Mouse (Mus musculus) heart, embryonic 15.5 days (tissue): ENCODE measurements around the gene Ucn. TPM values are rescaled to one million over a fixed set of nuclear protein-coding genes. Genes with fewer than 3 reads are reported as not detected.

Source experiments
- ATAC-seq: fragments of 200-750 bp; cut with Nextera tagmentation; replicated peaks from 2 replicates; pipeline ENCODE4 v1.8.0; 2017; ENCODE audit warnings: low read depth, moderate TSS enrichment; ENCODE audit not compliant: insufficient number of reproducible peaks, insufficient read depth, low FRiP score
- H3K27ac ChIP-seq: fragments of 300-500 bp; sonication (generic); 2 replicates; pipeline ENCODE4 v1.5.1; 2015; ENCODE audit warnings: mild to moderate bottlenecking, inconsistent platforms
- H3K27me3 ChIP-seq: fragments of 300-500 bp; sonication (generic); 2 replicates; pipeline ENCODE4 v1.6.1; 2015; ENCODE audit warnings: inconsistent platforms
- H3K36me3 ChIP-seq: fragments of 300-500 bp; sonication (generic); 2 replicates; pipeline ENCODE4 v1.6.1; 2015; ENCODE audit warnings: mild to moderate bottlenecking, inconsistent platforms
- H3K4me1 ChIP-seq: fragments of 300-500 bp; sonication (generic); replicated peaks from 2 replicates; pipeline ENCODE4 v1.6.1; 2015; ENCODE audit warnings: inconsistent platforms
- H3K4me2 ChIP-seq: fragments of 300-500 bp; sonication (generic); 2 replicates; pipeline ENCODE4 v1.6.1; 2015; ENCODE audit warnings: inconsistent platforms, mild to moderate bottlenecking, moderate library complexity
- H3K4me3 ChIP-seq: fragments of 300-500 bp; sonication (generic); 2 replicates; pipeline ENCODE4 v1.5.1; 2015; ENCODE audit warnings: mild to moderate bottlenecking, inconsistent platforms
- H3K9ac ChIP-seq: fragments of 300-500 bp; sonication (generic); 2 replicates; pipeline ENCODE4 v1.6.1; 2015; ENCODE audit warnings: mild to moderate bottlenecking, inconsistent platforms
- H3K9me3 ChIP-seq: fragments of 300-500 bp; sonication (generic); replicated peaks from 2 replicates; pipeline ENCODE4 v1.6.1; 2016; ENCODE audit warnings: inconsistent platforms
- WGBS: fragments of 180-500 bp; shearing (Covaris S2); methylation state at CpG from one replicate; pipeline ENCODE4 v1.1.7; 2015; ENCODE audit warnings: mixed read lengths; 5-methylcytosine and 5-hydroxymethylcytosine counted together
- polyA plus RNA-seq: library from polyadenylated mRNA; unstranded; fragments of >200 nt; fragmentation: Nextera tagmentation; extraction: Ambion mirVana; gene quantifications from 2 replicates; pipeline ENCODE4 v1.2.1, GENCODE M21; 2015

Ucn gene
- polyA plus RNA-seq = not detected in 2 replicates

- Histone ChIP-seq H3K27me3 (peaks cover 64% of the 10 kb centered on the region), H3K4me1 (peaks cover 25% of the 10 kb centered on the region), H3K9ac (no peak within 1 kb of the TSS), H3K36me3 (peaks cover 9% of the 10 kb centered on the region), H3K9me3 (no peaks in the 10 kb centered on the region), H3K27ac (no peak within 1 kb of the TSS), H3K4me2 (peak within 1 kb of the TSS; percentile 57), H3K4me3 (peak within 1 kb of the TSS; percentile 31)
- ATAC-seq = no peak; the same call in 1 of the 2 replicates
- 2% methylated on average over 52 of the region's 52 CpGs for WGBS
These were observed at the start of gene Ucn for GRCm38 (mm10) chr5:31138241-31138967. Ucn (minus strand) TSS chr5:31138829.

GRCm38 (mm10) chr5:31183678-31184077 is 45.0 kb upstream of the Ucn start:
- Histone ChIP-seq H3K27me3 (no peaks in the 10 kb centered on the region), H3K4me2 (no peak overlapping the region), H3K27ac (no peak overlapping the region), H3K9ac (no peak overlapping the region), H3K4me3 (no peak overlapping the region), H3K9me3 (no peaks in the 10 kb centered on the region), H3K4me1 (peaks cover 11% of the 10 kb centered on the region), H3K36me3 (peaks cover 23% of the 10 kb centered on the region)
- ATAC-seq = no peak
- 40% methylated on average over 4 of the region's 4 CpGs for WGBS

GRCm38 (mm10) chr5:31181183-31181770 is 42.6 kb upstream of the Ucn start:
- H3K9ac ChIP-seq = no peak overlapping the region
- H3K36me3 ChIP-seq = no peaks in the 10 kb centered on the region
- ATAC-seq = no peak
- no peak overlapping the region for H3K27ac ChIP-seq
- peaks cover 12% of the 10 kb centered on the region for H3K4me1 ChIP-seq
- no peaks in the 10 kb centered on the region for H3K27me3 ChIP-seq
- H3K4me3 ChIP-seq = no peak overlapping the region
- no peaks in the 10 kb centered on the region for H3K9me3 ChIP-seq
- WGBS = 88% methylated on average over 9 of the region's 9 CpGs
- H3K4me2 ChIP-seq = no peak overlapping the region

GRCm38 (mm10) chr5:31179766-31180630 is 41.4 kb upstream of the Ucn start, which contains the start of the genes Gm29609 and Gtf3c2:
Gm29609 (minus strand) TSS chr5:31179911.
Gtf3c2 (minus strand) TSS chr5:31180144.
- WGBS = under 1% methylated on average over 59 of the region's 59 CpGs
- no peaks in the 10 kb centered on the region for H3K27me3 ChIP-seq

GRCm38 (mm10) chr5:31179301-31179765 is 40.7 kb upstream of the Ucn start:
- peak; percentile 61 for ATAC-seq
- peak overlapping the region; percentile 62 for H3K9ac ChIP-seq
- peak overlapping the region; percentile 84 for H3K4me3 ChIP-seq
- no peaks in the 10 kb centered on the region for H3K9me3 ChIP-seq
- peaks cover 12% of the 10 kb centered on the region for H3K4me1 ChIP-seq
- H3K36me3 ChIP-seq = no peaks in the 10 kb centered on the region
- peak overlapping the region; percentile 97 for H3K27ac ChIP-seq
- H3K27me3 ChIP-seq = no peaks in the 10 kb centered on the region
- WGBS = under 1% methylated on average over 25 of the region's 25 CpGs
- H3K4me2 ChIP-seq = peak overlapping the region; percentile 82

More at GRCm38 (mm10) chr5:31179766-31180630, 41.4 kb upstream of the Ucn start, which contains the start of the genes Gm29609 and Gtf3c2:
- Histone ChIP-seq H3K9me3 (no peaks in the 10 kb centered on the region), H3K4me3 (peak within 1 kb of the TSS; percentile 84), H3K9ac (peak within 1 kb of the TSS; percentile 62), H3K36me3 (no peaks in the 10 kb centered on the region), H3K4me2 (peak within 1 kb of the TSS; percentile 82), H3K4me1 (peaks cover 12% of the 10 kb centered on the region), H3K27ac (peak within 1 kb of the TSS; percentile 97)
- ATAC-seq = peak; percentile 97

GRCm38 (mm10) chr5:31168630-31169029 is 30.0 kb upstream of the Ucn start:
- 79% methylated on average over 4 of the region's 4 CpGs for WGBS
- Histone ChIP-seq H3K4me1 (no peaks in the 10 kb centered on the region), H3K36me3 (peaks cover 94% of the 10 kb centered on the region), H3K9ac (no peak overlapping the region), H3K27me3 (no peaks in the 10 kb centered on the region), H3K4me2 (no peak overlapping the region), H3K9me3 (no peaks in the 10 kb centered on the region), H3K27ac (no peak overlapping the region), H3K4me3 (no peak overlapping the region)
- ATAC-seq = no peak

GRCm38 (mm10) chr5:31164878-31165277 is 26.2 kb upstream of the Ucn start:
- ATAC-seq = no peak
- 78% methylated on average over 1 of the region's 1 CpGs for WGBS
- Histone ChIP-seq H3K4me1 (no peaks in the 10 kb centered on the region), H3K27ac (no peak overlapping the region), H3K4me3 (no peak overlapping the region), H3K36me3 (peaks cover 90% of the 10 kb centered on the region), H3K9me3 (no peaks in the 10 kb centered on the region), H3K4me2 (no peak overlapping the region), H3K9ac (no peak overlapping the region), H3K27me3 (no peaks in the 10 kb centered on the region)

- H3K4me2 ChIP-seq = no peak overlapping the region
- no peaks in the 10 kb centered on the region for H3K9me3 ChIP-seq
- no peaks in the 10 kb centered on the region for H3K27me3 ChIP-seq
- peaks cover 91% of the 10 kb centered on the region for H3K36me3 ChIP-seq
- no peak overlapping the region for H3K27ac ChIP-seq
- H3K4me1 ChIP-seq = no peaks in the 10 kb centered on the region
- no peak for ATAC-seq
- H3K9ac ChIP-seq = no peak overlapping the region
- H3K4me3 ChIP-seq = no peak overlapping the region
These were observed 23.8 kb upstream of the Ucn start for GRCm38 (mm10) chr5:31162462-31162861.

- Histone ChIP-seq H3K9ac (peak within 1 kb of the TSS; percentile 68), H3K9me3 (no peaks in the 10 kb centered on the region), H3K4me1 (peaks cover 26% of the 10 kb centered on the region), H3K27me3 (no peaks in the 10 kb centered on the region), H3K36me3 (peaks cover 37% of the 10 kb centered on the region), H3K4me3 (peak within 1 kb of the TSS; percentile 77), H3K4me2 (peak within 1 kb of the TSS; percentile 79), H3K27ac (peak within 1 kb of the TSS; percentile 78)
- under 1% methylated on average over 19 of the region's 19 CpGs for WGBS
- peak; percentile 93 for ATAC-seq
These were observed 15.5 kb upstream of the Ucn start, which contains the start of gene Mpv17 for GRCm38 (mm10) chr5:31154152-31154553. Mpv17 (minus strand) TSS chr5:31154251.

- Histone ChIP-seq H3K27me3 (no peaks in the 10 kb centered on the region), H3K36me3 (peaks cover 32% of the 10 kb centered on the region), H3K4me1 (peaks cover 26% of the 10 kb centered on the region), H3K4me2 (peak overlapping the region; percentile 79), H3K9me3 (no peaks in the 10 kb centered on the region), H3K9ac (peak overlapping the region; percentile 68), H3K4me3 (peak overlapping the region; percentile 77), H3K27ac (peak overlapping the region; percentile 78)
- 29% methylated on average over 6 of the region's 6 CpGs for WGBS
- ATAC-seq = 0 out of 2 replicates have a peak, but pooled peaks have one; percentile 12
These were observed 15.0 kb upstream of the Ucn start for GRCm38 (mm10) chr5:31153516-31154151.
